Mouse (Mus musculus) liver, embryonic 14.5 days (tissue): ENCODE data around the gene Hcfc2. TPM values are rescaled to one million over a fixed set of nuclear protein-coding genes. Genes with fewer than 3 reads are reported as not detected.
A peak's percentile ranks its signal among the peaks of the same experiment; 100 is the strongest.

Experiments used
- ATAC-seq: fragments of 200-750 bp; cut with Nextera tagmentation; 2 replicates; pipeline ENCODE4 v1.8.0; 2017; ENCODE audit warnings: moderate number of reproducible peaks, mild to moderate bottlenecking, moderate library complexity; ENCODE audit not compliant: insufficient read depth
- DNase-seq, 3 experiments: peaks; one replicate each; pipeline ENCODE4 v3.0.0-alpha.2; 2012 to 2013; ENCODE audit warnings: low read depth in 3 of 3, low spot score in 3 of 3
- H3K27ac ChIP-seq: fragments of 300-500 bp; sonication (generic); 2 replicates; pipeline ENCODE4 v1.5.1; 2014; ENCODE audit warnings: moderate library complexity, mild to moderate bottlenecking, control low read depth, inconsistent platforms
- H3K27me3 ChIP-seq: fragments of 300-500 bp; sonication (generic); 2 replicates; pipeline ENCODE4 v1.6.1; 2014; ENCODE audit warnings: mild to moderate bottlenecking, low read length, moderate library complexity; ENCODE audit not compliant: control insufficient read depth, insufficient read depth
- H3K36me3 ChIP-seq: fragments of 300-500 bp; sonication (generic); replicated peaks from 2 replicates; pipeline ENCODE4 v1.6.1; 2014; ENCODE audit warnings: low read depth; ENCODE audit not compliant: control insufficient read depth, insufficient read depth
- H3K4me1 ChIP-seq, 2 experiments: fragments of 200-500 bp in 1 of 2; fragments of 300-500 bp in 1 of 2; sonication (generic) in 1 of 2; replicated peaks; 2 replicates each; pipeline ENCODE4 v1.6.1; 2012 to 2014; ENCODE audit warnings: antibody characterized with exemption in 1 of 2, inconsistent platforms in 1 of 2, low read length in 1 of 2; ENCODE audit not compliant: control insufficient read depth in 2 of 2, insufficient read depth in 2 of 2
- H3K4me2 ChIP-seq: fragments of 300-500 bp; sonication (generic); 2 replicates; pipeline ENCODE4 v1.6.1; 2014; ENCODE audit warnings: low read depth, mild to moderate bottlenecking, control low read depth, moderate library complexity
- H3K4me3 ChIP-seq, 2 experiments: fragments of 200-500 bp in 1 of 2; fragments of 300-500 bp in 1 of 2; sonication (generic) in 1 of 2; 2 replicates each; pipeline ENCODE4 v1.5.1; 2012 to 2014; ENCODE audit warnings: low read depth in 2 of 2, low read length in 2 of 2, mild to moderate bottlenecking in 2 of 2, control low read depth in 1 of 2, inconsistent platforms in 1 of 2, moderate library complexity in 1 of 2; ENCODE audit not compliant: insufficient read depth in 1 of 2
- H3K9ac ChIP-seq: fragments of 300-500 bp; sonication (generic); replicated peaks from 2 replicates; pipeline ENCODE4 v1.6.1; 2014; ENCODE audit warnings: mild to moderate bottlenecking, control low read depth, moderate library complexity
- H3K9me3 ChIP-seq: fragments of 300-500 bp; sonication (generic); 2 replicates; pipeline ENCODE4 v1.6.1; 2016; ENCODE audit warnings: low read length, mixed read lengths; ENCODE audit not compliant: control insufficient read depth
- CTCF ChIP-seq: IDR thresholded peaks from 2 replicates; pipeline ENCODE4 v1.5.1; 2016; ENCODE audit warnings: antibody characterized with exemption, low read depth, control low read depth
- EP300 ChIP-seq: IDR thresholded peaks from 2 replicates; pipeline ENCODE4 v1.6.1; 2016; ENCODE audit warnings: antibody characterized with exemption, low read depth
- WGBS: fragments of 180-500 bp; shearing (Covaris S2); extraction: QIAGEN DNeasy Blood & Tissue Kit; methylation state at CpG from one replicate; pipeline ENCODE4 v1.1.7; 2014; ENCODE audit not compliant: insufficient replicate concordance; 5-methylcytosine and 5-hydroxymethylcytosine counted together
- polyA plus RNA-seq, 2 experiments: library from polyadenylated mRNA; depleted of rRNA in 1 of 2; stranded (reverse) in 1 of 2; unstranded in 1 of 2; fragments of >200 nt; fragmentation: Nextera tagmentation in 1 of 2; extraction: Ambion mirVana in 1 of 2; gene quantifications; 2 replicates each; pipeline versions ENCODE4 v1.2.1 to v1.2.3; 2012 to 2014

Hcfc2 gene
- polyA plus RNA-seq, 2 experiments, result 6.5 to 10.7 TPM

GRCm38 (mm10) chr10:82661820-82662219 lies 34.1 kb upstream of the Hcfc2 start:
- WGBS, result 72% methylated on average over 8 of the region's 8 CpGs
- TF ChIP-seq EP300, result no peak
- no peak for TF ChIP-seq CTCF
- Histone ChIP-seq H3K27me3 (no peaks in the 10 kb centered on the region), H3K4me3 (no peak overlapping the region), H3K4me2 (no peak overlapping the region), H3K27ac (no peak overlapping the region), H3K9ac (no peak overlapping the region), H3K36me3 (no peaks in the 10 kb centered on the region), H3K4me1 (peaks cover 0 to 3% of the 10 kb centered on the region in 2 experiments; a peak in 1 of 4 replicates), H3K9me3 (no peaks in the 10 kb centered on the region)
- no peak for ATAC-seq
- no peak for DNase-seq

DNA sequence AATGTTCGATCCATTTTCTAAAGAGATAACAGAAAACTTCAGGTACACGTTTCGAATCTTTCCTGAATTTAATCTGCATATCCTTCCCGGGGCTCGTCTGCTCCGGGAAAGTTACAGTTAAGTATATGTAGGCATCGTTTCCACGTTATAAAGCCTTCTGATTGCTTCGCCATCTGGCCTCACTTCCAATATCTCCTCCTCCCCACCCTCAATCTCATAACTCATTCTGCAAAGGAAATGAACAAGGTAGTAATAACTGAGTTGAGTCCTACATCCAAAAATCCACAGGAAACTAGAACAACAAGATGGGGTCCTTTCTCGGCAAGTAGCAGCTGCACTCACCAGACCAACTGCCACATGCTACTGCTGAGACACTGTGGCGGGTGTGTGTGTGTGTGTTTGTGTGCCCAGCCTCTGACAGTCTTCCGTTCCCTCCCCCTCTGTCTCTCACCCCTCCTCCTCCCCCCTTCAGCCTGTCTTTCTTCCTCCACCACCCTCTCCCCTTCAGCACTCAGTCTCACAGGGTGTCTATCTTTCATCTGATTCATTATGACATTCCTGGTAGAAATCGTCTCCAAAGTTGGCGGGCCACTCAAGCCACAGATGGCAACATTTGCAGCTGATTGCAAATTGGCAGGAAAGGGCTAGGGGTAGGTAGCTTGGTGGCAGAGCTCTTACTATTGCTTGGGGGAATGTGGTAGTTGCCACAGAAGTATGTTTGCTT lies 33.5 kb upstream of the Hcfc2 start:
- Histone ChIP-seq H3K9ac (no peak overlapping the region), H3K4me2 (no peak overlapping the region), H3K9me3 (no peaks in the 10 kb centered on the region), H3K36me3 (no peaks in the 10 kb centered on the region), H3K4me3 (no peak overlapping the region), H3K27ac (no peak overlapping the region), H3K27me3 (no peaks in the 10 kb centered on the region), H3K4me1 (peaks cover 0 to 4% of the 10 kb centered on the region in 2 experiments; a peak in 1 of 4 replicates)
- ATAC-seq (no peak), DNase-seq (no peak)
- WGBS, result 56% methylated on average over 14 of the region's 14 CpGs
- no peak for TF ChIP-seq EP300
- TF ChIP-seq CTCF, result no peak

- Histone ChIP-seq H3K9ac (no peak overlapping the region), H3K36me3 (no peaks in the 10 kb centered on the region), H3K4me3 (no peak overlapping the region), H3K9me3 (no peaks in the 10 kb centered on the region), H3K4me2 (no peak overlapping the region), H3K27ac (no peak overlapping the region), H3K4me1 (peaks cover 0 to 4% of the 10 kb centered on the region in 2 experiments; a peak in 1 of 4 replicates), H3K27me3 (no peaks in the 10 kb centered on the region)
- WGBS, result 51% methylated on average over 2 of the region's 2 CpGs
- ATAC-seq (no peak), DNase-seq (no peak)
- TF ChIP-seq CTCF (no peak), EP300 (no peak)
Observed at GRCm38 (mm10) chr10:82663289-82663688, 32.7 kb upstream of the Hcfc2 start.

DNA sequence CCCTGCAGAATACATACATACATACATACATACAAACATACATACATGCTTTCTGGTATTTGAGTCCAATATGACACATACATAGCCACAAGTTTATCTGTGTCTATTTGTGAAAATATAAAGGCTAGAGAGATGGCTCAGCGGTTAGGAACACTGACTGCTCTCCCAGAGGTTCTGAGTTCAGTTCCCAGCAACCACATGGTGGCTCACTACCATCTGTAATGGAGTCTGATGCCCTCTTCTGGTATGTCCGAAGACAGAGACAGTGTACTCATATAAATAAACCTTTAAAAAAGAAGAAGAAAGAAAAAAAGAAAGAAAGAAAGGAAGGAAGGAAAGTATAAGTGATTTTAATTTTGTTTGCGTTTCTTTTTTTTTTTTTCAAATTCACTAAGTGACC lies 30.0 kb upstream of the Hcfc2 start:
- 57% methylated on average over 3 of the region's 3 CpGs for WGBS

GRCm38 (mm10) chr10:82666436-82667234 lies 29.3 kb upstream of the Hcfc2 start:
- Histone ChIP-seq H3K4me2 (peak overlapping the region; percentile 54), H3K36me3 (no peaks in the 10 kb centered on the region), H3K4me1 (peaks cover 0 to 4% of the 10 kb centered on the region in 2 experiments; a peak in 1 of 4 replicates), H3K27me3 (no peaks in the 10 kb centered on the region), H3K4me3 (no peak overlapping the region), H3K27ac (no peak overlapping the region), H3K9ac (no peak overlapping the region), H3K9me3 (no peaks in the 10 kb centered on the region)
- ATAC-seq (peak; percentile 81), DNase-seq (peak; percentile 52 to 60 (median 57))
- WGBS, result 15% methylated on average over 22 of the region's 22 CpGs
- TF ChIP-seq EP300 (peak; percentile 31; the same call in 1 of the 2 replicates), CTCF (peak; percentile 91)

More for the DNA sequence above, 30.0 kb upstream of the Hcfc2 start:
- Histone ChIP-seq H3K4me3 (no peak overlapping the region), H3K27ac (no peak overlapping the region), H3K36me3 (no peaks in the 10 kb centered on the region), H3K4me1 (peaks cover 0 to 4% of the 10 kb centered on the region in 2 experiments; a peak in 1 of 4 replicates), H3K9ac (no peak overlapping the region), H3K27me3 (no peaks in the 10 kb centered on the region), H3K4me2 (no peak overlapping the region; the same call in 1 of the 2 replicates), H3K9me3 (no peaks in the 10 kb centered on the region)
- DNase-seq (no peak), ATAC-seq (no peak)
- TF ChIP-seq CTCF (no peak), EP300 (no peak)
